Mouse (Mus musculus) forebrain, embryonic 15.5 days (tissue): ENCODE data around the gene Acta2. TPM values are rescaled to one million over a fixed set of nuclear protein-coding genes. Genes with fewer than 3 reads are reported as not detected.

Source experiments
- ATAC-seq: fragments of 200-750 bp; cut with Nextera tagmentation; replicated peaks from 2 replicates; pipeline ENCODE4 v1.8.0; 2017; ENCODE audit warnings: mild to moderate bottlenecking, moderate TSS enrichment, moderate library complexity
- H3K27ac ChIP-seq: fragments of 300-500 bp; sonication (generic); replicated peaks from 2 replicates; pipeline ENCODE4 v1.5.1; 2015; ENCODE audit warnings: mild to moderate bottlenecking, inconsistent platforms
- H3K27me3 ChIP-seq: fragments of 300-500 bp; sonication (generic); 2 replicates; pipeline ENCODE4 v1.6.1; 2015; ENCODE audit warnings: inconsistent platforms
- H3K36me3 ChIP-seq: fragments of 300-500 bp; sonication (generic); 2 replicates; pipeline ENCODE4 v1.6.1; 2015; ENCODE audit warnings: mild to moderate bottlenecking, inconsistent platforms
- H3K4me1 ChIP-seq: fragments of 300-500 bp; sonication (generic); 2 replicates; pipeline ENCODE4 v1.6.1; 2015; ENCODE audit warnings: inconsistent platforms
- H3K4me2 ChIP-seq: fragments of 300-500 bp; sonication (generic); replicated peaks from 2 replicates; pipeline ENCODE4 v1.6.1; 2015; ENCODE audit warnings: mild to moderate bottlenecking, inconsistent platforms
- H3K4me3 ChIP-seq: fragments of 300-500 bp; sonication (generic); 2 replicates; pipeline ENCODE4 v1.5.1; 2015; ENCODE audit warnings: mild to moderate bottlenecking, inconsistent platforms
- H3K9ac ChIP-seq: fragments of 300-500 bp; sonication (generic); replicated peaks from 2 replicates; pipeline ENCODE4 v1.6.1; 2015; ENCODE audit warnings: mild to moderate bottlenecking, inconsistent platforms
- H3K9me3 ChIP-seq: fragments of 300-500 bp; sonication (generic); 2 replicates; pipeline ENCODE4 v1.6.1; 2016; ENCODE audit warnings: inconsistent platforms
- WGBS: fragments of 180-500 bp; shearing (Covaris S2); methylation state at CpG from one replicate; pipeline ENCODE4 v1.1.7; 2015; ENCODE audit warnings: mixed read lengths; 5-methylcytosine and 5-hydroxymethylcytosine counted together
- polyA plus RNA-seq: library from polyadenylated mRNA; unstranded; fragments of >200 nt; fragmentation: Nextera tagmentation; extraction: Ambion mirVana; gene quantifications from 2 replicates; pipeline ENCODE4 v1.2.1, GENCODE M21; 2015

The Acta2 gene
- polyA plus RNA-seq, 1 experiment from 2014 or later = 7.1 TPM

DNA sequence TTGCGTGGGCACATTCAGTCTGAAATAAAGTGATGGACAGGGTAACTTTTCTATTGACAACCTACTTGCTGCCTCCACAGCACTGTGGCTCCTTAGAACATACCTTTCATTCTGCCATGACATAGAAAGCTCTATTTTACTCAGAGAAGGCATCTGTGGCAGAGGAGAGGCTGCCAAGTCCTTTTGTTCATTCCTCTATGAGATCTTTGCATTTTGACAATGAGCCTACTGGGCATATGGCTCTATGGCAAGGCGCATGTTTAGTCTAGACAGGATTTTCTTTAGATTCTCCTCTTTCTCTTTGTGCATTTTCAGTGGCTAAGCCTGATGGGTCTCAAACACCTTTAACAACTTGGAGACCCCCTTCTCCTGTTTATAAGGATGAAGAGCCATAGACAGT, 17.6 kb downstream of the Acta2 start:
- Histone ChIP-seq H3K27ac (no peak overlapping the region), H3K4me2 (no peak overlapping the region), H3K9me3 (no peaks in the 10 kb centered on the region), H3K27me3 (no peaks in the 10 kb centered on the region), H3K9ac (no peak overlapping the region), H3K4me3 (no peak overlapping the region), H3K36me3 (no peaks in the 10 kb centered on the region), H3K4me1 (no peaks in the 10 kb centered on the region)
- 76% methylated on average over 2 of the region's 2 CpGs for WGBS
- ATAC-seq = no peak

DNA sequence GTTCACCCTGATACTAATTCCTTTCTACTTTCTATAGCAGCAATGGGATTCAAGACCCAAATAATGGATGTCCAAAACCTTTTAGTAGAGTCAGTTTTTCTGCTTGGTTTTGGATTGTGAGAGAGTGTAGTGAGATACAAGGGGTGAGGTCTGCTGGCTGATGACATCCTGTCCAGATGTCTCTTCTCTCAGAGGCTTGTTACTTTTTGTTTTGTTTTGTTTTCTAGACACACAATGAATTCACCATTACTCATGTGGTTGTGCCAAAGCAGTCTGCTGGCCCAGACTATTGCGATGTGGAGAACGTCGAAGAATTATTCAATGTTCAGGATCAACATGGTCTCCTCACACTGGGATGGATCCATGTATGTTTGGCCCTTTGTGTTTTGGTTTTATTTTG, 19.3 kb downstream of the Acta2 start:
- H3K9me3 ChIP-seq = no peaks in the 10 kb centered on the region
- no peak overlapping the region for H3K9ac ChIP-seq
- H3K27me3 ChIP-seq = no peaks in the 10 kb centered on the region
- 91% methylated on average over 3 of the region's 3 CpGs for WGBS
- no peaks in the 10 kb centered on the region for H3K36me3 ChIP-seq
- no peak for ATAC-seq
- no peak overlapping the region for H3K4me2 ChIP-seq
- H3K4me3 ChIP-seq = no peak overlapping the region
- no peak overlapping the region for H3K27ac ChIP-seq
- H3K4me1 ChIP-seq = no peaks in the 10 kb centered on the region

DNA sequence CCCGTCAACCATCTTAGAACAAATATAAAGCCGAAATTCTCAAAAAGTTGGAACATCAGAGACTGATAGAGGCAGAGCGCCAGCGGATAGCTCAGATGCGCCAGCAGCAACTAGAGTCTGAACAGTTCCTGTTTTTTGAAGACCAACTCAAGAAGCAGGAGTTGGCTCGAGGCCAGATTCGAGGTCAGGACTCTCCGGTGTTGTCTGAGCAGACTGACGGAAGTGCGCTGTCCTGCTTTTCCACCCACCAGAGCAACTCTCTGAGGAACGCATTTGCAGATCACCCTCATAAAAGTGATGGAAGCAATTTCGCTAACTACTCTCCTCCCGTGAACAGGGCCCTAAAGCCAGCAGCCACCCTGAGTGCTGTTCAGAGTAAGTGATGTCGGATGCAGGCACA, 21.4 kb downstream of the Acta2 start:
- H3K9ac ChIP-seq = no peak overlapping the region
- no peaks in the 10 kb centered on the region for H3K36me3 ChIP-seq
- no peak overlapping the region for H3K27ac ChIP-seq
- H3K4me3 ChIP-seq = no peak overlapping the region
- H3K4me2 ChIP-seq = no peak overlapping the region
- H3K9me3 ChIP-seq = no peaks in the 10 kb centered on the region
- no peaks in the 10 kb centered on the region for H3K27me3 ChIP-seq
- no peak for ATAC-seq
- no peaks in the 10 kb centered on the region for H3K4me1 ChIP-seq
- WGBS = 90% methylated on average over 14 of the region's 14 CpGs

DNA sequence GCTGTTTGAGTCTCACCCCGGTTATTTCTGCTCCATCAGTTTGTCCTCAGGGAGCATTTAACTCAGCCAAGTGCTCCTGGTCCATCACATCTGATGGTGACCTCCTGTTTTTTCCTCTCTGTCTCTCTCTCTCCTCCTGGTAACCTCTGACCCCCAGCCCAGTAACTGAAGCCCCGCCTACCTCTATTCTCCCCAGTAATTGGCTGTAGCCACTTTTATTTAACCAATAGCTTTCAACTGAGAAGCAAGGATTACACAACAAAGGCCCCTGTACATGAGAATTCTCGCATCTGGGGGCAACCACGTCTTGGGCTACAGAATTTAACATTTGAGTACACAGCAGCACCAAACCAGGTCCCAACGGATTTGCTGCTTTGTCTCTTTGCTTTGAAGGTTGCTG, 23.1 kb downstream of the Acta2 start:
- H3K4me2 ChIP-seq = no peak overlapping the region
- no peaks in the 10 kb centered on the region for H3K9me3 ChIP-seq
- H3K27me3 ChIP-seq = no peaks in the 10 kb centered on the region
- 48% methylated on average over 5 of the region's 5 CpGs for WGBS
- H3K36me3 ChIP-seq = no peaks in the 10 kb centered on the region
- H3K4me3 ChIP-seq = no peak overlapping the region
- no peak overlapping the region for H3K9ac ChIP-seq
- no peak for ATAC-seq
- no peak overlapping the region for H3K27ac ChIP-seq
- no peaks in the 10 kb centered on the region for H3K4me1 ChIP-seq

DNA sequence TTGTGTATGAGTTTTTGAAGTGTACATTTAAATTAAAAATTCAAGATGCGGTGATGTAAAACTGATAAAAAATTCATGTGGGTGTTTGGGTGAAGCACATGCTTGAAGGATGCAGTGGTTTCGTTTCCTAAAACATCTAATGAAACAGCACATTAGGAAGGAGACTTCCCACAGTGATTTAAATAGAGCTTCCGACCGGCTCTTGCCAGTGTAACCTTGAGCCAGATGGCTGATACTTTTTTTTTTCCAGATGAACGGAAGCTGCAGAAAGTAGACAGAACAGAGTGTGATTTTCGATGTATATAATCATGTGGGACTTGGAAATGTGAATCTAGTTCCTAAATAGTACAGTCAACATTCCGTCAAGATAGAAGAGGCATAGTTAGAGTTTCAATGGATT, 23.8 kb downstream of the Acta2 start:
- no peaks in the 10 kb centered on the region for H3K9me3 ChIP-seq
- H3K4me3 ChIP-seq = no peak overlapping the region
- no peaks in the 10 kb centered on the region for H3K36me3 ChIP-seq
- no peak overlapping the region for H3K9ac ChIP-seq
- no peak overlapping the region for H3K27ac ChIP-seq
- no peaks in the 10 kb centered on the region for H3K27me3 ChIP-seq
- no peak for ATAC-seq
- no peaks in the 10 kb centered on the region for H3K4me1 ChIP-seq
- WGBS = 62% methylated on average over 7 of the region's 7 CpGs
- H3K4me2 ChIP-seq = no peak overlapping the region

DNA sequence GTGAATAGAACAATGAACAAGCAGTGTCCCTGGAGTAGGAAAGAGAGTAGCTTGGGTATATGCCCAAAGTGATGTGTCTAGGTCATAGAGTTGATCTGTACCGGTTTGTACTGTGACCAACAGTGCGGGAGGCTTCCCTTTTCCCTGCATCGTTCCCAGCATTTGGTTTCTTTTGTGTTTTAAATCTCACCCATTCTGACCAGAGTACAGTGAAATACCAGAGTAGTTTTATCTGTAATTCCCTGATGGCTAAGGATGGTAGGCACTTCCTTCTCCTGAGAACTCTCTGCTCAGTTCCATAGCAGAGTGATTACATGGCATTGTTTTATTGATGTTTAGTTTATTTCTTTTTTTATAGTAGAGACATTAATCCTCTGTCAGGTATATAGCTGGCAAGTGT, 32.6 kb downstream of the Acta2 start:
- ATAC-seq = no peak
- WGBS = 81% methylated on average over 3 of the region's 3 CpGs

DNA sequence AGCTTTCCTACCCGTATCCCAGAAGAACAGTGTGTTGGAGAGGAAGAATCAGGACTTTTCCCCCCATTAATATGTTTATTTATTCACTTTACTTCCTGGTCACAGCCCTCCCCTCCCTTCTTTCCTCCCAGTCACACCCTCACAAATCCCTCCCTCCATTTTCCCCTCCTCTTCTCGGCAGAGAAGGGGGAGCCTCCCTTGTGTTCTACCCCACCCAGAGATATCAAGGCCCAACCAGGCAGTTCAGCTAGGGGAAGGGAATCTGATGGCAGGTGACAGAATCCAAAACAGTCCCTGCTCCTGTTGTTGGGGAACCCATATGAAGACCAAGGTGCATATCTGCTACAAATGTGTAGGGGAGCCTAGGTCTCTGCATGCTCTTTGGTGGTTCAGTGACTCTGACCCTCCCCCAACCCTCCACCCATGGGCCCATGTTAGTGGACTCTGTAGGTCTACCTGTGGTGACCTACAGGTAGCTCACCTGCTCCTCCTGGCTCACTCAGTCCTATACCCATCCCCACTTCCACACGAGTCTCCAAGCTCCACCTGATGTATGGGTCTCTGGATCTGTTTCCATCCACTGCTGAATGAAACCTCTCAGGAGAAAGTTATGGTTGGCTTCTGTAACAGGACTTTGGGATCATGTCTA, 34.5 kb downstream of the Acta2 start:
- H3K27ac ChIP-seq = no peak overlapping the region
- H3K36me3 ChIP-seq = no peaks in the 10 kb centered on the region
- no peaks in the 10 kb centered on the region for H3K27me3 ChIP-seq
- H3K4me1 ChIP-seq = 0 out of 2 replicates have a peak, but pooled peaks cover 5% of the 10 kb centered on the region
- no peak overlapping the region for H3K4me3 ChIP-seq
- no peak overlapping the region for H3K9ac ChIP-seq
- ATAC-seq = no peak
- H3K9me3 ChIP-seq = no peaks in the 10 kb centered on the region
- WGBS = 78% methylated on average over 3 of the region's 3 CpGs
- no peak overlapping the region for H3K4me2 ChIP-seq

More for the DNA sequence above, 32.6 kb downstream of the Acta2 start:
- Histone ChIP-seq H3K4me1 (no peaks in the 10 kb centered on the region), H3K4me2 (no peak overlapping the region), H3K9ac (no peak overlapping the region), H3K36me3 (no peaks in the 10 kb centered on the region), H3K27ac (no peak overlapping the region), H3K27me3 (no peaks in the 10 kb centered on the region), H3K9me3 (no peaks in the 10 kb centered on the region), H3K4me3 (no peak overlapping the region)

DNA sequence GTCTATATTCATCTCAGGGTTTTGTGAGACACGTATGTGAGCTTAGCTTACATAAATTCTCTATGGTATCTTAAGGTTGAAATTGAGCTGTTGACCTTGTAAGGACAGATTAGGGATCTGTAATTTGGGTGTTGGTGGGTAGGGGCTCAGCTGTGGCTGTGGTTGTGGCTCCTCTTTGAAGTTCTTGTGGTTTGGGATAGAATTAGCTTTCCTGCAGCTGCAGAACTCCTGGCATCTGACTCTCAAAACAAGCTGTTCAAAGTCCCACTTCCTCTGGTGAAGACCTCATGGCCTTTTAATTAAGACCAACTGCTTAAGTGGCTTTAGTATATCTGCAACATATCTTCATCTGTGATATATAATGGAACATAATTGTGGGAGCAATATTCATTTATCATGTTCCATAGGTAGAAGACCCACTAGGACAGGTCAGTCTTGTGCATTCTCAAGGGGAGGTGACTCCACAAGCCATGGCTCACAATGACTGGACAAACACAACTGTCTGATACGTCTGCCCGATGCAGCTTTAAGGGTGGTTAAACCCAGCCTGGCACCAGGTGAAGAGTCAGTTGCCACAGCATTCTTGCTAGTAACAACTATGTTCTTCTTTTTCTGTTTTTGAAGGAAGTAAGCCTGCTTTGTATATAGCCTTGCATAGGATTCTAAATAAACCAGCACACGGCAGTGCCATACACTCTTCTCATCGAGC, 36.0 kb downstream of the Acta2 start:
- WGBS = 93% methylated on average over 5 of the region's 5 CpGs
- Histone ChIP-seq H3K27ac (no peak overlapping the region), H3K4me1 (0 out of 2 replicates have a peak, but pooled peaks cover 5% of the 10 kb centered on the region), H3K4me2 (no peak overlapping the region), H3K9ac (no peak overlapping the region), H3K9me3 (no peaks in the 10 kb centered on the region), H3K36me3 (no peaks in the 10 kb centered on the region), H3K4me3 (no peak overlapping the region), H3K27me3 (no peaks in the 10 kb centered on the region)
- no peak for ATAC-seq

DNA sequence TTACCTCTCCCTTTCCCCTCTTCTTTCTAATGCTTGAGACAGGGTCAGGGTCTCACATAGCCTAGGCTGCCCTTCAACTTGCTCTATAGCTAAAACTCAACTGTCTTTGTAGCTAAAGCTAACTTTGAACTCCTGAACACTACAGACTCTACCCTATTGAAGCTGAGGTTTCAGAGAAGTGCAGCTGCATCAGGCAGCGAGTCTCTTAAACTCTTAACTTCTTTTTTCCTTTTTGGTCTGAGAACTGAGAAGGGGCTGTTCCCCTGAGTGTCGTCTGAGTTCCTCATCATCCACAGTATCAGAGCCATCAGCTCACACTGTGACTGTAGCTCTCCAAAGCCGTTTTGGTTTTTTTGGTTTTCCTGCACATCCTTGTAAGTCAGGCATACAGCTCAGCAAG, 37.6 kb downstream of the Acta2 start:
- Histone ChIP-seq H3K36me3 (no peaks in the 10 kb centered on the region), H3K4me3 (no peak overlapping the region), H3K27me3 (no peaks in the 10 kb centered on the region), H3K4me1 (0 out of 2 replicates have a peak, but pooled peaks cover 5% of the 10 kb centered on the region), H3K4me2 (no peak overlapping the region), H3K9me3 (no peaks in the 10 kb centered on the region), H3K9ac (no peak overlapping the region), H3K27ac (no peak overlapping the region)
- 85% methylated on average over 3 of the region's 3 CpGs for WGBS
- ATAC-seq = no peak

DNA sequence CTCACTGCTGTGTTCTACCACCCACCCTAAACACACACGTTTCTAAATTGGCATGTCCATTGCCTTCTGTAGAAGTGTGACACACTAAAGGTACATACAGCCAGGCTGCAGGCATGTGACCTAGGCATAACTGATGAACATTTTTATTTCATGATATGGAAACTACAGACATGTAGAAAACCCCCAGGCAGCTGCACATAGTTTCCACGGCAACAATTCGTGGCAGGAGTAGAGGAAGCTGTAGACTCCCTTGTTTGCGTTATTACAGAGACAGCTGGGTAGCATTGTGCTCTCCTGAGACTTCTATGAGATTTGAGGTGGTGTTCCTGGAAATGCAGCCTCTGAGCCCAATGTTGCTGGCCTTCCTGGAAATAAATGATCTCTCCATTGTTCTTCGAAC, 38.4 kb downstream of the Acta2 start:
- H3K27ac ChIP-seq = no peak overlapping the region
- peak; percentile 67 for ATAC-seq

DNA sequence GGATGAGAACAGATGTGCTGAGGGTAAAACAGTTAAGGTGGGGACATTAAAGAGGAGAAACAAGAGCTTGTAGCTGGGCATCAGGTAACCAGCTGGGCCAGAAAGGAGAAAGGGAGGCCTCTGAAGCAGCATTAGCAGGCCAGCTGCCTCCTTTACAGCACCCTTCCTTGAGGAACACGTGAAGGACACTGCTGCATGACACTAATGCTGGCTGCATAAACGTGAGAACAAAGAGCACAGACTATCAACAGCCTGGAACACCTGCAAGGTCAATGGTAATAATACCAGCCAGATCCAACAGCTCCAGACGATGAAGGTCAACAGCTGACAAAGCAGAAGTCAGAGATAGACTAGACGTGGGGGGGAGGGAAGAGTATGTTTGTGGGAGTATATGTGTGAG, 41.3 kb downstream of the Acta2 start:
- Histone ChIP-seq H3K27ac (no peak overlapping the region), H3K4me3 (no peak overlapping the region), H3K36me3 (no peaks in the 10 kb centered on the region), H3K9me3 (no peaks in the 10 kb centered on the region), H3K9ac (no peak overlapping the region), H3K4me2 (no peak overlapping the region), H3K4me1 (0 out of 2 replicates have a peak, but pooled peaks cover 5% of the 10 kb centered on the region), H3K27me3 (no peaks in the 10 kb centered on the region)
- 66% methylated on average over 4 of the region's 4 CpGs for WGBS
- ATAC-seq = no peak

More for the DNA sequence above, 38.4 kb downstream of the Acta2 start:
- Histone ChIP-seq H3K4me1 (0 out of 2 replicates have a peak, but pooled peaks cover 5% of the 10 kb centered on the region), H3K27me3 (no peaks in the 10 kb centered on the region), H3K4me3 (no peak overlapping the region), H3K36me3 (no peaks in the 10 kb centered on the region), H3K9me3 (no peaks in the 10 kb centered on the region), H3K4me2 (no peak overlapping the region), H3K9ac (no peak overlapping the region)
- WGBS = 62% methylated on average over 5 of the region's 5 CpGs

DNA sequence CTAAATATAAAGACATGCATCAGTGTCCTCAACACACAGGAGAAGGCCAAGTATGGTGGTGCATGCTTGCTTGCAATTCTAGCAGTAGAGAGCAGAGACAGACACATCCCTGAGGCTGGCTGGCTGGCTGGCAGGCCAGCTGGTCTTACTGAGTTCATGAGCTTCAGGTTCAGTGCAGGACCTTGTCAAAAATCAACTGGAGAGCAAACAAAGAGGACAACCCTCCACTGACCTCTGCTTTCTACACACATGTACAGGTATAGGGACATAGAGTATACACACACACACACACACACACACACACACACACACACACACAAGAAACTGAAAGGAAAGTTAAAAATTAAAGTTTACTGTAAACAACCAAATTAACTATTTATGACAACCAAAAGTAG, 42.1 kb downstream of the Acta2 start:
- no peak for ATAC-seq
- no peak overlapping the region for H3K27ac ChIP-seq

More for the DNA sequence above, 42.1 kb downstream of the Acta2 start:
- H3K36me3 ChIP-seq = no peaks in the 10 kb centered on the region
- no peak overlapping the region for H3K9ac ChIP-seq
- 0 out of 2 replicates have a peak, but pooled peaks cover 5% of the 10 kb centered on the region for H3K4me1 ChIP-seq
- no peaks in the 10 kb centered on the region for H3K9me3 ChIP-seq
- H3K27me3 ChIP-seq = no peaks in the 10 kb centered on the region
- H3K4me2 ChIP-seq = no peak overlapping the region
- no peak overlapping the region for H3K4me3 ChIP-seq
